Mouse (Mus musculus): ENCODE data around the gene Nfkbib.
A peak's percentile ranks its signal among the peaks of the same experiment; 100 is the strongest.

GRCm38 (mm10) chr7:28710962-28711361 lies 56.4 kb downstream of the Nfkbib start:
- TF ChIP-seq CTCF (conservative IDR thresholded peaks at IDR 0.05; ENCODE audit: insufficient read depth, insufficient read length, low read depth, low read length) = 0 out of 2 replicates have a peak, but pooled peaks have one; percentile 13
- TF ChIP-seq POLR2A (IDR thresholded peaks at IDR 0.05; ENCODE audit: low read depth, low read length) = no peak
